Mouse (Mus musculus) ES-E14 (cell line): ENCODE data around the gene Plpp2. TPM values are rescaled to one million over a fixed set of nuclear protein-coding genes. Genes with fewer than 3 reads are reported as not detected.

Experiments
- DNase-seq: peaks from one replicate; pipeline ENCODE4 v3.0.0-alpha.2; 2013; ENCODE audit warnings: low read depth, low spot score
- H3K27ac ChIP-seq: 2 replicates; pipeline ENCODE4 v1.5.1; 2012; ENCODE audit warnings: low read depth, mild to moderate bottlenecking, low read length, moderate library complexity, mixed read lengths; ENCODE audit not compliant: poor library complexity, insufficient read depth, severe bottlenecking
- H3K36me3 ChIP-seq: 2 replicates; pipeline ENCODE4 v1.6.1; 2012; ENCODE audit warnings: mild to moderate bottlenecking, low read length, moderate library complexity, mixed read lengths; ENCODE audit not compliant: control insufficient read depth, poor library complexity, insufficient read depth, severe bottlenecking
- H3K4me1 ChIP-seq, 2 experiments: fragments of 150-350 bp in 1 of 2; sonication (generic) in 1 of 2; 2 replicates each; pipeline ENCODE4 v1.6.1; 2012; ENCODE audit warnings: low read length in 2 of 2, mild to moderate bottlenecking in 1 of 2, mixed read lengths in 1 of 2; ENCODE audit not compliant: control insufficient read depth in 2 of 2, insufficient read depth in 2 of 2, poor library complexity in 1 of 2
- H3K4me3 ChIP-seq, 2 experiments: fragments of 150-350 bp in 1 of 2; sonication (generic) in 1 of 2; 2 replicates each; pipeline ENCODE4 v1.5.1; 2012; ENCODE audit warnings: low read length in 2 of 2, low read depth in 1 of 2, mild to moderate bottlenecking in 1 of 2, mixed read lengths in 1 of 2; ENCODE audit not compliant: insufficient read depth in 1 of 2, poor library complexity in 1 of 2, severe bottlenecking in 1 of 2
- H3K9ac ChIP-seq: 2 replicates; pipeline ENCODE4 v1.6.1; 2012; ENCODE audit warnings: low read depth, mild to moderate bottlenecking, low read length, mixed read lengths; ENCODE audit not compliant: poor library complexity, insufficient read depth, severe bottlenecking
- H3K9me3 ChIP-seq: fragments of 150-350 bp; sonication (generic); 2 replicates; pipeline ENCODE4 v1.6.1; 2012; ENCODE audit warnings: low read depth, mild to moderate bottlenecking, low read length; ENCODE audit not compliant: control insufficient read depth, insufficient read depth
- CHD2 ChIP-seq: IDR thresholded peaks from 2 replicates; pipeline ENCODE4 v1.6.1; 2014; ENCODE audit warnings: mild to moderate bottlenecking, low read depth, low read length, inconsistent platforms
- HCFC1 ChIP-seq: IDR thresholded peaks from 2 replicates; pipeline ENCODE4 v1.6.1; 2012; ENCODE audit warnings: low read length, inconsistent platforms, borderline replicate concordance; ENCODE audit not compliant: insufficient read depth
- MAFK ChIP-seq: IDR thresholded peaks from 2 replicates; pipeline ENCODE4 v1.6.1; 2014; ENCODE audit warnings: mild to moderate bottlenecking, low read depth, low read length, inconsistent platforms; ENCODE audit not compliant: insufficient read depth
- ZC3H11A ChIP-seq: IDR thresholded peaks from 2 replicates; pipeline ENCODE4 v1.6.1; 2012; ENCODE audit warnings: low read depth, mild to moderate bottlenecking, inconsistent platforms, low read length, borderline replicate concordance
- ZNF384 ChIP-seq: IDR thresholded peaks from 2 replicates; pipeline ENCODE4 v1.6.1; 2012; ENCODE audit warnings: low read depth, low read length, inconsistent platforms
- in situ Hi-C, 2 experiments: fragments of 600-800 bp; cut with MboI; formaldehyde crosslinking; loops; one replicate each; pipeline ENCODE4 v1.15.1; 2025; ENCODE audit warnings: low sequenced_read_pairs in 2 of 2, inconsistent platforms in 1 of 2; ENCODE audit not compliant: unreplicated experiment in 2 of 2
- total RNA-seq: library from RNA; depleted of rRNA; stranded (reverse); fragments of 300-350 nt; gene quantifications from 2 replicates; pipeline ENCODE4 v1.2.3, GENCODE M21; 2012

Gene Plpp2
- total RNA-seq, 1 experiment = 27.2 TPM

DNA sequence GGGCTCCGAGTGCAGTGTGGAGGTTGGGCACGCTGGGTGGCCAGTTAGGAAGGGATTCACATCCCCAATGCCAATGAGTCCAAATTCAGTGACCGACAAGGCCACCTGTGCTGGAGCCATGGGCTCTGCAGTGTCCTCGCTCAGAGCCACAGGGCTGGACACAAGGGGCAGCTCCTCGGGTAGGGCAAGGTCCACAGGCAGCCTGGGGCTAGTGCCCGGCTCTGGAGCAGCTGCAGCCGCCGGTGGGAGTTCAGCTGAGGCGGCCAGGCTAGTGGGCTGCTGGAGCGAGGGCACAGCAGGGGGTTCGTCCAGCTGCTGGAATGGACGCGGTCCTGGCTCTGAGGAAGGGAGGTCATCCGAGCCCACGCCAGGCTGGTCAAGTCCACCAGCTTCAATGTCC lies 7.9 kb upstream of the Plpp2 start:
- Histone ChIP-seq H3K4me3 (no peak overlapping the region), H3K36me3 (peaks cover 64% of the 10 kb centered on the region), H3K9ac (no peak overlapping the region), H3K27ac (no peak overlapping the region), H3K9me3 (no peaks in the 10 kb centered on the region), H3K4me1 (no peaks in the 10 kb centered on the region)
- no peak for DNase-seq
- in situ Hi-C loops = no loop called here
- no peak for TF ChIP-seq HCFC1
- TF ChIP-seq ZC3H11A = no peak
- no peak for TF ChIP-seq CHD2
- no peak for TF ChIP-seq ZNF384
- no peak for TF ChIP-seq MAFK

- H3K36me3 ChIP-seq = peaks cover 59% of the 10 kb centered on the region
- H3K4me1 ChIP-seq = no peaks in the 10 kb centered on the region
- in situ Hi-C loops = no loop called here
- no peaks in the 10 kb centered on the region for H3K9me3 ChIP-seq
- H3K9ac ChIP-seq = no peak overlapping the region
- no peak for DNase-seq
- H3K27ac ChIP-seq = no peak overlapping the region
- TF ChIP-seq HCFC1 (no peak), CHD2 (no peak), ZC3H11A (no peak), ZNF384 (no peak)
- 0 out of 4 replicates have a peak overlapping the region, but pooled peaks of 1 of the 2 experiments have one; percentile 16 for H3K4me3 ChIP-seq
Observed at GRCm38 (mm10) chr10:79540746-79541145, 7.2 kb upstream of the Plpp2 start.

DNA sequence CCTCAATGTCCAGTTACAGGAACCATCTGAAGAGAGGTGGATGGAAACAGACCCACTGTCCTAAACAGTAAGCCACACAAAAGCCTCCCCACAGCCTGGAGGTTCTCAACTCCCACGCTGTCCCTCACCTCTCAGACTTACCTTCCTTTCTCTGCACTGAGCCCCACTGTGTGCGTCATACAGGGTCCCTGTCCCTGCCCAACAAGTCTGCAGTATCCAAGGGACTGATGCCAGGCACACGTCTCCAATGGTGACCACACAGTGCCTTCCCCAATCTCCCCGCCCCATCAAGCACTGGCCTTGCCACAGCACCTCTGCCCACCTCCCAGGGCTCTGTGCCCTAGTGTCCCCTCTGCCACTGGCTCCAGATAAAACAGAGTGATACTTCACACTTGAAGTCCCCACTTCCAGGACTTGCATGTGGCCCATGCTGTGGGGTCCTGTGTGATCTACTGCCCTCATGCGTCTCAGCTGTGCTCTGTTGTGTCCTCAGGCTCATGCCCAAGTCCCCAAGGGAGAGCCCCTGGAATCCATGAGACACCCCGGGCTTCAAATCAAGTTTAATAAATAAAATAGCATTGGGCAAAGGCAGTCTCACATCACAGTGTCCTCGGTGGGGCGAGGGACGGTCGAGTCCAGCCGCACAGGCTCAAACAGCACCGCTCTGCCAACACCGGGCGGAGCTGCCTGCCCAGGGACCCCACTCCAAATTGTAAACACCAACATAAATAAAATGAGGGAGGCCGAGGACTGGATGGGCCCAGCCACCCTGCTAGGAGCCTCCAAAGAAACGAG lies 6.3 kb upstream of the Plpp2 start:
- TF ChIP-seq ZC3H11A = no peak
- Histone ChIP-seq H3K4me1 (no peaks in the 10 kb centered on the region), H3K27ac (no peak overlapping the region), H3K36me3 (peaks cover 54% of the 10 kb centered on the region), H3K9me3 (no peaks in the 10 kb centered on the region), H3K4me3 (no peak overlapping the region), H3K9ac (no peak overlapping the region)
- no peak for DNase-seq
- in situ Hi-C loops = no loop called here

DNA sequence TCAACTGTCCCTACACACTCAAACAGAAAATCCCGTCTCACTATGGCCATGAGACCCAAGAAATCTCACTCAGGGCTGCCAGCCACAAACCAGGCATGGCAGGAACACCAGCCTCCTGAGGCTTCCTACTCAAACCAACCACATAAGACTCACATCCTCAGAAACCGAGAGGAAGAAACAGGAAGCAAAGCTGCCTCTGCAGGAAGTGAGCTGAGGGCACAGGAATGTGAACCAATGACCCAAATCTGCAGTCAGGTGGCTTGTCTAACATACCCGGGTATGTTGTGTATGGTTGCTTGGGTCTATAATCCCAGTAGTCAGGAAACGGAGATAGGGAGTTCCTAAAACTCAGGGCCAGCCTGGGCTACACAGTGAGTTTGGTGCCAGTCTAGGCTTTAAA lies 5.3 kb upstream of the Plpp2 start:
- H3K4me3 ChIP-seq = no peak overlapping the region
- H3K27ac ChIP-seq = no peak overlapping the region
- H3K9ac ChIP-seq = no peak overlapping the region
- peaks cover 0 to 4% of the 10 kb centered on the region in 2 experiments; a peak in 2 of 4 replicates for H3K4me1 ChIP-seq
- no peak for TF ChIP-seq ZC3H11A
- no peaks in the 10 kb centered on the region for H3K9me3 ChIP-seq
- in situ Hi-C loops = no loop called here
- H3K36me3 ChIP-seq = peaks cover 43% of the 10 kb centered on the region
- DNase-seq = no peak

DNA sequence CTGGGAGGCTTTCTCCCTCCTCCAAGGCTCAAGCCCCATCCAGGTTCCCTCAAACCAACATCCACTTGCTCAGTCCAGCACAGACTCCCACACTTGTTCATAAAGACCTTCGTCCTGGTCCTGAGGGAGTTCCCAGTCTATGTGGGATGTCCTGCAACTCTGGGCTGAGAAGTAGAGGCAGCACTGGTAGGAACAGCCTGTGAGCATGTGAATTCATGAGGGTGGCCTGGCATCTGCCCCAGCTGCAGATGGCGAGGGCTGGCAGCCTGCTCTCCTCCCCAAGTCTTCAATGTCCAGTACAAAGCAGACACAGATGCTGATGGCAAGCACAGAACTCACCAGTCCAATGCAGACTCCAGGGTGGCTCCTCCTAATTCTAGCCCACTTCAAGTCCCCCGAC lies 4.7 kb upstream of the Plpp2 start:
- Histone ChIP-seq H3K4me3 (no peak overlapping the region), H3K27ac (no peak overlapping the region), H3K36me3 (peaks cover 38% of the 10 kb centered on the region), H3K9me3 (no peaks in the 10 kb centered on the region), H3K4me1 (peaks cover 0 to 6% of the 10 kb centered on the region in 2 experiments; a peak in 2 of 4 replicates), H3K9ac (no peak overlapping the region)
- TF ChIP-seq ZNF384 (no peak), ZC3H11A (no peak), HCFC1 (no peak), CHD2 (no peak), MAFK (no peak)
- in situ Hi-C loops = no loop called here
- DNase-seq = no peak
